Mouse (Mus musculus) right cerebral cortex, postnatal 4 days (tissue): ENCODE data around the gene Cavin3.

Experiments
- DNase-seq: peaks from one replicate; pipeline ENCODE4 v3.0.0-alpha.2; 2022

Cavin3 gene

GRCm38 (mm10) chr7:105481505-105482411 lies at the start of gene Cavin3:
Gene Cavin3 (minus strand): TSS chr7:105482300.
- peak; percentile 62 for DNase-seq

GRCm38 (mm10) chr7:105528094-105528493 lies 46.0 kb upstream of the Cavin3 start:
- DNase-seq = no peak

DNA sequence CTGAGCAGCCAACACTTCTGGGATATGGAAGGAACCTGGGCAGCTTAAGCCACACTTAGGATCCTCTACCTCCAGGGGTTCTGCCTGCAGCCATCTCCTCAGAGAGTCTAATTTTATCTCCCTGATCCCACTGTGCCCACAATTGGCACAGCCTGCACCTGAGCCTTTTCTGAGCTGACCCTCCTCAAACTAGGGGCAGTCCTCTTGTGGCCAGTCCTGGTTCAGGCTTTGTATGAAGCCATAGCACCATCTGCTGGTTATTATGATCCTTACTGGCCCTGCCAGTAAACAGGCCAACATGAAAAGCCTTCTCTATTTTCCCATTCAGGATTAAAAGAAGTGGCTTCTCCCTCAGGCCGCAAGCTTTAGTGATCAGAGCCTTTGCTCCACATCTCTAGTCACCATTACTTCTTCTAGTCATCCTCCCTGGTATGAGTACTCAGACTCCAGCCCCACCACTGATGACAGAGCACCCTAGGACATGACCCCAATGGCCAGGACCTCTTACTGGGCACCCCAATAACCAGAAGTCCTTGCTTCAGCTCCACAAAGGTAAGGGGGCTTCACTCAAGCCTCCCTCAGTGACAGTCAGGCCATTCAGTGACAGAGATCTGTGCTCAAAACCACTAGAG lies 45.3 kb upstream of the Cavin3 start:
- peak; percentile 12 for DNase-seq

DNA sequence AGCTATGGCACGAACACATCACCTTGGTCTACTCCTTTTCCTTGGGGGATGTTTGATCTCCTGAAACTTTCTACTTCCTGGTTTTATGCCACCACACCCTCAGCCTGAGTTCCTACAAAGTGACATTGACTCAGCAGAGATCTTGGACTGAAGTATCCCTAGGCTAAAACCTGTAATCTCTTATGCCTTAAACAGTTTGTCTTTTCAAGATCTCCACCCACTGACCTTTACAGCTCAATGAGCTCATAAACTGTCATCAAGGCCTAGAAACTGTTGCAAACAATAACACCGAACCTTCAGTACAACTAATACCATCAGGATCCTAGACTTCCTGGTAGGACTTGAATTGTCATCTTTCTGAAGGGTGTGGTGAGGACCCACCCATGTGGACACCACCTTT lies 42.1 kb upstream of the Cavin3 start:
- no peak for DNase-seq

DNA sequence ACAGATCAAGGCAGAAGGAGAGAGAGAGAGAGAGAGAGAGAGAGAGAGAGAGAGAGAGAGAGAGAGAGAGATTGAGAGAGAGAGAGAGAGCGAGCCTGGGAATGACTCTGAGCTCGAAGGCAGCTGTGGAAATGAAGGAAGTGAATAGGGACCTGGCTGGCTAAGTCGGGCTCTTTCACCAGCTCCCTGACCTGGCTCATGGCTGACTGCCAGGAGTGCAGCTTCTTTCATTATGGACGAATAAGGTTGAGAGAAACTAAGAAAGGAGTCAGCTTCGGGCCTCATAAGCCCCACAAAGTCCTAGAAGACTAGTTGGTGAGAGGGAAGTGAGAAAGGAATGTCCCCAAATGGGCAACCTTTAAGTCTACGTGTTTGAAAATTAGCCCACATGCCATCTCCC lies 38.1 kb upstream of the Cavin3 start:
- no peak for DNase-seq

GRCm38 (mm10) chr7:105519771-105520170 lies 37.7 kb upstream of the Cavin3 start:
- no peak for DNase-seq

GRCm38 (mm10) chr7:105519336-105519735 lies 37.2 kb upstream of the Cavin3 start:
- DNase-seq = no peak

- no peak for DNase-seq
These were observed 34.7 kb upstream of the Cavin3 start for GRCm38 (mm10) chr7:105516669-105517360.

- peak; percentile 72 for DNase-seq
These were observed 33.1 kb upstream of the Cavin3 start for GRCm38 (mm10) chr7:105515178-105515577.

DNA sequence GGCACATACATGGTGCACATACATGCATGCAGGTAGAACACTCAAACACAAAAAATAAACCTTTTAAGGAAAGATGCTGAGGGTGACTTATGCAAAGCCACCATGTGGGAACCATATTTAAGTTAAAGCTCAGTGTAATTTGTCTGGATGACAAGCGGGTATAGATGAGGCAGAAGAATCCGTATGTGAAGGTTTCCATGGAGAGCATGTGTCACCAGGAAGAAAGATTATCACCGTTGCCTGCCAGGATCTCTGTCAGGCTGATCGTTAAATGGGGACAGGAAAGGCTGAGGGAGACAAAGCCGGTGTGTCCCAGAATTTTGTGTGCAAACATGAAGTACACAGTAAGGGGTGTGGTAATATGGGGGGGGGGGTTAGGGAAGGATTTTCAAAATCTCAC lies 32.5 kb upstream of the Cavin3 start:
- DNase-seq = no peak

DNA sequence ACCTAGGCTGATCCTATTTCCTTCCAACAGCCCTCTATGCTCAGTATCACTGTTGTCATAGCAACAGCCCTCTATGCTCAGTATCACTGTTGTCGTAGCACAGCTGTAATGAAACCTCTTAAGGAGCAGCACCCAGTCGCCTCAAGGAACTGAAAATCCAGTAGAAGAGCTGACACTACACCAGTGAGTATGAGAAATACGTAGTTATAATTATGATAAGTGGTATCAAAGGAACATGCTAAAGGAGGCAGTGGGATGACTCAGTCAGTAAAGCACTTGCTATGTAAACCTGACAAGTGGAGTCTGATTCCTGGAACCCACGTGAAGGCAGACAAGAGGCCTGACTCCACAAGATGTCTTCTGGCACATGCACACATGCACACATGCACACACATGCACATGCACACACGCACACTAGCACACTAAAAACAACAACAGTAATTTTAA lies 31.8 kb upstream of the Cavin3 start:
- no peak for DNase-seq

GRCm38 (mm10) chr7:105510143-105510542 lies 28.0 kb upstream of the Cavin3 start:
- no peak for DNase-seq

GRCm38 (mm10) chr7:105507257-105507656 lies 25.2 kb upstream of the Cavin3 start:
- DNase-seq = no peak

GRCm38 (mm10) chr7:105501984-105502383 lies 19.9 kb upstream of the Cavin3 start:
- no peak for DNase-seq

- DNase-seq = no peak
These were observed 17.6 kb upstream of the Cavin3 start for GRCm38 (mm10) chr7:105499676-105500075.

DNA sequence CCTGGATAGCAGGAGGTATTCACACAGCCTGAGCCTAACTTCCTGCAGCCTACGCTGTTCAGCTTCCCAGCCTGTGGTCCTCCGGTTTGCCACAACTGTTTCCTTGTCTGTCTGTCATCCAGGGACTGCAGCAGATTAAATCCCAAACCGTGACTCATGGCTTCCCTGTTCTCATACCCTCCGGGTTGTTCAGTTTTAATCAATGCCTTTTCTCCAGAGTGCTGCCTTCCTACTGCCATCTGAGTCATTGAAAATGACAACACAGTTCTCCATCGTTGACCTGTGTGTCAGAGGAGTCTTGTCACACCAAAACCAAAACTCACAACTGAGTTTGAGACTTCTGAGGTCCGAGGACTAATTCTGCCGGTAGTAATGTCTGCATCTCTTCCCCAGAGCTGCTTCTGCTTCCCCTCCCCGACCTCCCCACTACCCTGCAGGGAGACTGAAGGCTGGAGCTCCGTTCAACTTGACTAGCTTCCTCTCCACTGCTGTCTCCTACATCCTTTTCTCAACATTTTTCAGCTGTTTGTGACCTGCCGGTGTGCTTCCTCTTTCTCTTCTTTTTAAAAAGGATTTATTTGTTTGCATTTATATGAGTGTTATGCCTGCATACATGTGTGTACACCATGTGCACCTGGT lies 16.9 kb upstream of the Cavin3 start:
- no peak for DNase-seq

GRCm38 (mm10) chr7:105497881-105498280 lies 15.8 kb upstream of the Cavin3 start:
- no peak for DNase-seq

DNA sequence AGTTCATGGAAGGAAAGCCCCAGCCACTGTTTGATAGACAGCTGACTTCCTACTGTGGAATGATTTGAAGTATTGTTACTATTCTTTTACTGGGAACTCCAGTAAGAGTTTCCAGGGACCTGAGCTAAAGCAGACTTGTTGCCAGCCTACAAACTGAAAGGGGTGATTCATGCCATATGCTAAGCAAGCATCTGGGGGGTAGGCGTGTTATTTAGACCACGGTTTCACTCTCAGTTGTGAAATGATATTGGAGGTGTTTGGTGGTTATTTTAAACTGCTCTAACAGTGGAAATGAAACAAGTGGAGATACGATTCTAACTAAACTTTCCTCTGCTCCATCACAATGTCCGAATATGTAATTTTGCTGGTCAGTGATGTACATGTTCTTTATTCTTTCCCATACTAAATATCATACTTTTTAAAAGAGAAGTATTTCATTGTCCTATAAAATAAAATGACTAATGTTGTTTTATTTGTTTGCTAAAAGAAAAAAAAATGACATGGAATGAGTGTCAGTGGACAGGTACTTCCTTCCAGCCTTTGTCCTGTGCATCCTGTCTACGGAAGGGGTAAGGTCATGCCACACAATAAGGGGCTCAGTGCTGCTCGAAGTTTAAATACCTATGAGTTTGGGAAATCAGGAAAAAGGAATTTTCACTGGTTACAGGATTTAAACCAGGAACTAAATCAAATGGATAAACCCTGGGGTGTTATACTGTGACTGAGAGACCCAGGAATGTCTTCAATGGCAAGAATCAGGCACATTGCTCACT lies 5.2 kb upstream of the Cavin3 start:
- no peak for DNase-seq

DNA sequence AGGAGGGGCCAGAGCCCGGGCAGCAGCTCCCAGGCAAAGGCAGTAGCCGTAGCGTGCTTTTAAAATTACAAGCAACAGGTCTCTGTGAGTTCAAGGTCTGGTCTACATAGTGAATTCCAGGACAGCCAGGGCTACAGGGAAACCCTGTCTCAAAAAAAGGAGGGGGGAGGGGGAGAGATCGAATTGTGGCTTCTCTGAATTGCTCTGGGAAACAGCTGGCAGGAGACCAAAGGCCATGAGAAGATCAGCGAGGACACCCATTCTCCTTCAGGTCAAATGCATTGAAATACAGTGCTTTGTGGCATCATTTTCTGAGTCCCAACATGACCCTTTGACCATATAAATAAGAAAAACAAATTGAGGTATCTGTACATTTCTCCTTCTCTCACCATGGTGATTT lies 2.9 kb upstream of the Cavin3 start:
- DNase-seq = no peak

- no peak for DNase-seq
These were observed 326 bp upstream of the Cavin3 start for GRCm38 (mm10) chr7:105482426-105482825.

- DNase-seq = no peak
These were observed 1.3 kb downstream of the Cavin3 start for GRCm38 (mm10) chr7:105480561-105481504.
